In genomic region chr4:120868988-120869387, GRCm38 (mm10) we compare ENCODE assay signal across 16 mouse cellular contexts. TPM values are rescaled to one million over a fixed set of nuclear protein-coding genes. Genes with fewer than 3 reads are reported as not detected.
DNase-seq lines count a peak whose midpoint lies in the region; TF ChIP-seq lines count a peak whose summit lies in the region.
"Had no signal": no experiment of that assay in that cellular context is flagged by ENCODE, and none has a peak within 500 bp of the region (broad histone marks: within the 10 kb centered on the region; RNA-seq: fewer than 3 reads in every experiment).

No protein-coding gene starts in this region.

- peak; percentile 48 for DNase-seq in cerebellum, adult 11-12 months
- no peak for DNase-seq in cerebellum, adult 9-11 months
- DNase-seq in cerebellum, adult 9-10 months = peak; percentile 56
- DNase-seq in cerebellum, adult 8-10 months = no peak
- no peak for DNase-seq in left cerebral cortex, adult 2 months (ENCODE audit: extremely low spot score in 1 of 2, low spot score in 2 of 2)
- DNase-seq in left cerebral cortex, postnatal 36 days (ENCODE audit: low spot score in 2 of 2) = no peak
- DNase-seq: adrenal gland, adult 8-10 months; adrenal gland, postnatal 14 days; adrenal gland, postnatal 36 days; B cell, adult 2 months; embryo, embryonic 11 days had no signal

- peak overlapping the region; percentile 45; the same call in 1 of the 2 replicates for H3K27ac ChIP-seq in left cerebral cortex, adult 2 months
- H3K27ac ChIP-seq: embryonic facial prominence, embryonic 13.5 days; embryonic facial prominence, embryonic 15.5 days; forebrain, embryonic 10.5 days; forebrain, embryonic 12.5 days had no signal

- no peak overlapping the region for H3K4me3 ChIP-seq in left cerebral cortex, adult 2 months
- H3K4me3 ChIP-seq: embryonic facial prominence, embryonic 13.5 days; embryonic facial prominence, embryonic 15.5 days; erythroblast, embryonic 14.5 days; forebrain, embryonic 10.5 days; forebrain, embryonic 12.5 days had no signal

- intact Hi-C loops in left cerebral cortex, adult 2 months (cut with DNase I) = no loop called here
- intact Hi-C loops in left cerebral cortex, postnatal 36 days (cut with DNase I) = no loop called here

- TF ChIP-seq CTCF in left cerebral cortex, adult 2 months (IDR thresholded peaks at IDR 0.05) = no peak

RNA-seq across cellular contexts. Expression of gene Rims3, which starts 14.4 kb away (rescaled TPM):
- 100 to 1,000 TPM; 175 to 181 TPM for total RNA-seq in left cerebral cortex, adult 2 months (2021)
- total RNA-seq in left cerebral cortex, postnatal 36 days (2021) = 100 to 1,000 TPM; 122 to 134 TPM

RNA-seq across cellular contexts. Expression of gene Nfyc, which starts 37.6 kb away (rescaled TPM):
- 10 to 100 TPM; 49.9 to 53.7 TPM for total RNA-seq in left cerebral cortex, adult 2 months (2021)
- total RNA-seq in left cerebral cortex, postnatal 36 days (2021) = 10 to 100 TPM; 40.7 to 48.4 TPM

RNA-seq across cellular contexts. Expression of gene Exo5, which starts 55.8 kb away (rescaled TPM):
- total RNA-seq in left cerebral cortex, adult 2 months (2021) = 10 to 100 TPM; 11.5 to 14.7 TPM
- total RNA-seq in left cerebral cortex, postnatal 36 days (2021) = 10 to 100 TPM in 1 of 2 experiments, 1 to 10 TPM in 1; 8.9 to 11.7 TPM

Comparison
In these comparisons a context has a peak if more than half of its experiments do, and no peak if none do; other contexts are left out.
1. DNase-seq: peak in cerebellum, adult 11-12 months (single experiment) and cerebellum, adult 9-10 months (single experiment); none in cerebellum, adult 9-11 months (single experiment), cerebellum, adult 8-10 months (single experiment), left cerebral cortex, adult 2 months (0 of 2) and left cerebral cortex, postnatal 36 days (0 of 2).